Mouse (Mus musculus) midbrain, embryonic 12.5 days (tissue): ENCODE results near the gene Cnot11. TPM values are rescaled to one million over a fixed set of nuclear protein-coding genes. Genes with fewer than 3 reads are reported as not detected.

ENCODE experiments used
- ATAC-seq: fragments of 200-750 bp; cut with Nextera tagmentation; 2 replicates; pipeline ENCODE4 v1.8.0; 2017; ENCODE audit warnings: low read depth, moderate TSS enrichment, moderate library complexity; ENCODE audit not compliant: low FRiP score
- H3K27ac ChIP-seq: fragments of 300-500 bp; sonication (generic); replicated peaks from 2 replicates; pipeline ENCODE4 v1.5.1; 2016; ENCODE audit warnings: mild to moderate bottlenecking
- H3K27me3 ChIP-seq: fragments of 300-500 bp; sonication (generic); 2 replicates; pipeline ENCODE4 v1.6.1; 2016; ENCODE audit warnings: mild to moderate bottlenecking
- H3K36me3 ChIP-seq: fragments of 300-500 bp; sonication (generic); 2 replicates; pipeline ENCODE4 v1.6.1; 2016
- H3K4me1 ChIP-seq: fragments of 300-500 bp; sonication (generic); 2 replicates; pipeline ENCODE4 v1.6.1; 2016
- H3K4me2 ChIP-seq: fragments of 300-500 bp; sonication (generic); replicated peaks from 2 replicates; pipeline ENCODE4 v1.6.1; 2016; ENCODE audit warnings: mild to moderate bottlenecking, moderate library complexity
- H3K4me3 ChIP-seq: fragments of 300-500 bp; sonication (generic); 2 replicates; pipeline ENCODE4 v1.5.1; 2016; ENCODE audit warnings: mild to moderate bottlenecking
- H3K9ac ChIP-seq: fragments of 300-500 bp; sonication (generic); replicated peaks from 2 replicates; pipeline ENCODE4 v1.6.1; 2016; ENCODE audit warnings: mild to moderate bottlenecking, moderate library complexity
- H3K9me3 ChIP-seq: fragments of 300-500 bp; sonication (generic); 2 replicates; pipeline ENCODE4 v1.6.1; 2016; ENCODE audit warnings: mild to moderate bottlenecking
- WGBS: fragments of 180-500 bp; shearing (Covaris S2); methylation state at CpG from one replicate; pipeline ENCODE4 v1.1.7; 2016; 5-methylcytosine and 5-hydroxymethylcytosine counted together
- polyA plus RNA-seq: library from polyadenylated mRNA; unstranded; fragments of >200 nt; fragmentation: Nextera tagmentation; extraction: Ambion mirVana; gene quantifications from 2 replicates; pipeline ENCODE4 v1.2.1, GENCODE M21; 2016

Cnot11 gene
- 24.7 and 28.0 TPM in 2 replicates for polyA plus RNA-seq

DNA sequence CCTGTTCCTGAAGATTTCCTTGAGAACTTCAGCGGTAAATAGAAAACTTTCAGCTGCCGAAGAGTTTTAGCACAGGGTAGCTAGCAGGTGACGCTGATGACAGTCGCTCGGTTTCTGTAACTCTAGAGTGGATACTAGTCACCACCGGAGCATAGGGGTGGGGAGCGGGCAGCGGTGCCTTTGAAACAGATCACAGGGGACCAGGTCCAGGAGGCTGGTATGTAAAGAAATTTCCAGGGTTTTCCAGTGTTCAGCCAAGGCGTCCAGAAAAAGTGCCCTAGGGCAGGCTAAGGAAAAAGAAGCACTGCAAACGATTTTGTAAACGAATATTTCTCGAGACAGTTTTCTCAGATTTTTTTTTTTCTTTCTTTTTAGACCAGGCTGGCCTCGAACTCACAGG is at the start of gene Cnot11:
Gene Cnot11 (plus strand): TSS at position 162 of the 400 bp plus-strand sequence.
- no peak for ATAC-seq
- 40% methylated on average over 13 of the region's 13 CpGs for WGBS
- peaks cover 23% of the 10 kb centered on the region for H3K36me3 ChIP-seq

DNA sequence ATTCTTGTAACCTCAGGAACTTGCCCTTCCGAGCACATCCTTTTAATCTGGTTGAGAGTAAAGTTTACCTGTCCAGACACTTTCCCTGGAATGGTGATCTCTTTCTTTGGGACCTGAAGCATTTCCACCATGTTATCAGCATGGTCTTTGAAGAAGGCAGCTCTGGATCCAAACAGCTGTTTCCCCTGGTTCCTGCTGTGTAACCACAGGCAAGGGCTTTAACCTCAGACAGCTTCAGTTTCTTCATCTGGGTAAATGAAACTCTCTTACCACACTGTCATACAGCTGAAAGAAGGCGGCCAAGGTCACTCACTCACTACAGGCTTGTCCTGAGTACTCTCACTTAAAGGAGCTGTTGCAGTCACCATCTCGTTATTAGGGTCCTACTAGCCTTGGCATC is 47.4 kb upstream of the Cnot11 start:
- no peak overlapping the region for H3K4me3 ChIP-seq
- no peak overlapping the region for H3K9ac ChIP-seq
- H3K27me3 ChIP-seq: no peaks in the 10 kb centered on the region; the same call in 1 of the 2 replicates
- peaks cover 6% of the 10 kb centered on the region for H3K4me1 ChIP-seq
- no peaks in the 10 kb centered on the region for H3K9me3 ChIP-seq
- WGBS: 73% methylated on average over 3 of the region's 3 CpGs
- H3K36me3 ChIP-seq: no peaks in the 10 kb centered on the region
- H3K27ac ChIP-seq: no peak overlapping the region
- H3K4me2 ChIP-seq: no peak overlapping the region
- ATAC-seq: no peak

More for the DNA sequence above, at the start of gene Cnot11:
- peak within 1 kb of the TSS; percentile 94 for H3K27ac ChIP-seq
- H3K4me1 ChIP-seq: peaks cover 12% of the 10 kb centered on the region
- peak within 1 kb of the TSS; percentile 73 for H3K4me3 ChIP-seq
- H3K9me3 ChIP-seq: 0 out of 2 replicates have a peak, but pooled peaks cover under 1% of the 10 kb centered on the region
- no peaks in the 10 kb centered on the region for H3K27me3 ChIP-seq
- peak within 1 kb of the TSS; percentile 88 for H3K9ac ChIP-seq
- H3K4me2 ChIP-seq: peak within 1 kb of the TSS; percentile 80

DNA sequence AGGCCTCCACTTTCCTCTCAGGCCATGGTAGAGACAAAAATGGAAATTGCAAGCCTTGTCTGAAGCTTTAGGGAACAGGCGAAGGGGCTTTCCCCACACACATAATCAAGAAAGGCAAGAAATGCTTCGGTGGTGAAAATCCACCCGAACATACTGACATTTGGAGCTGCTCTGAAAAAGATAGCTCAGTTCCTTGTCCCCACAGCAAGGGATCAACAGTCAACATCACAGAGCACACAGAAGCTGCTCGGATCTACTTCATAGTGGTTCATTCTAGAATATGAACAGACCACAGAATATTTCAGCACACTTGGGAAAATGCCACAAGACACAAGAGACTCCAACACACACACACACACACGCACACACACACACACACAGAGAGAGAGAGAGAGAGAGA is 41.6 kb upstream of the Cnot11 start:
- no peak overlapping the region for H3K27ac ChIP-seq
- ATAC-seq: no peak
- H3K4me1 ChIP-seq: no peaks in the 10 kb centered on the region
- H3K27me3 ChIP-seq: no peaks in the 10 kb centered on the region
- 90% methylated on average over 5 of the region's 5 CpGs for WGBS
- H3K4me3 ChIP-seq: no peak overlapping the region
- H3K9ac ChIP-seq: no peak overlapping the region
- no peak overlapping the region for H3K4me2 ChIP-seq
- no peaks in the 10 kb centered on the region for H3K36me3 ChIP-seq
- no peaks in the 10 kb centered on the region for H3K9me3 ChIP-seq

DNA sequence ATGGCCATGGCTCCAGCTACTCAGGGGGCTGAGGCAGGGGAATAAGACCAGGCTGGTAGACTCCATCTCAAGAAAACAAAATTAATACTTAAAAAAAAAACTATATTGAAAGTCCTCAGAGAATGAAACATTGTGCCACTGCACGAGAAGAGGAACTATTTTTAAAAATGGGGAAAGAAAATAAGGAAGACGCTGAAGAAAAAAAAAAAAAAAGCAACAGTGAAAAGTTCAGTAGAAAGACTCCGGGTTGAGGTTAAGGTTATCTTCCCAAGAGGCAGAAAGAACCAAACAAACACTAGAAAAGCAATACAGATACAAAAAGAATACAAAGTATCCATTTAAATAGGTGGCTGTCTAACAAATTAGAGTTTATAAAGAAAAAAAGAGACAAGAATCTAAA is 41.1 kb upstream of the Cnot11 start:
- H3K4me1 ChIP-seq: no peaks in the 10 kb centered on the region
- no peak for ATAC-seq
- no peak overlapping the region for H3K4me3 ChIP-seq
- H3K9me3 ChIP-seq: no peaks in the 10 kb centered on the region
- H3K27ac ChIP-seq: no peak overlapping the region
- WGBS: 79% methylated on average over 3 of the region's 3 CpGs
- H3K27me3 ChIP-seq: no peaks in the 10 kb centered on the region
- no peak overlapping the region for H3K4me2 ChIP-seq
- H3K9ac ChIP-seq: no peak overlapping the region
- H3K36me3 ChIP-seq: no peaks in the 10 kb centered on the region

DNA sequence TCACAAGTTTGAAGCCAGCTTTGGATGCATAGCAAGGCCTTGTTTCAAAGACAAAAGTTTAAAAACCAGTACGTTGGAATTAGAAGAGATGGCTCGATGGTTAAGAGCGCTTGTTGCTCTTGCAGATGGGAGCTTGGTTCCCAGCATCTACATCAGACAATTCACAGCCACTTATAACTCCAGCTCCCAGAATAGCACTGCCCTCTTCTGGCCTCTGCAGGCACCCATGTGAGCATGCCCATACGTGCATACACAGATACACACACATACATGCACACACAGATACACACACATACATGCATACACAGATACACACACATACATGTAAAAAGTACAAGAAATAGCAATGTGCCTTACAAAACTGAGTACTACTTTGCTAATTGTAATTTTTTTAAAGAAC is 37.8 kb upstream of the Cnot11 start:
- Histone ChIP-seq H3K27ac (no peak overlapping the region), H3K4me1 (no peaks in the 10 kb centered on the region), H3K4me3 (no peak overlapping the region), H3K4me2 (no peak overlapping the region), H3K9me3 (no peaks in the 10 kb centered on the region), H3K9ac (no peak overlapping the region), H3K27me3 (0 out of 2 replicates have a peak, but pooled peaks cover 4% of the 10 kb centered on the region), H3K36me3 (no peaks in the 10 kb centered on the region)
- no peak for ATAC-seq
- WGBS: 92% methylated on average over 4 of the region's 4 CpGs

DNA sequence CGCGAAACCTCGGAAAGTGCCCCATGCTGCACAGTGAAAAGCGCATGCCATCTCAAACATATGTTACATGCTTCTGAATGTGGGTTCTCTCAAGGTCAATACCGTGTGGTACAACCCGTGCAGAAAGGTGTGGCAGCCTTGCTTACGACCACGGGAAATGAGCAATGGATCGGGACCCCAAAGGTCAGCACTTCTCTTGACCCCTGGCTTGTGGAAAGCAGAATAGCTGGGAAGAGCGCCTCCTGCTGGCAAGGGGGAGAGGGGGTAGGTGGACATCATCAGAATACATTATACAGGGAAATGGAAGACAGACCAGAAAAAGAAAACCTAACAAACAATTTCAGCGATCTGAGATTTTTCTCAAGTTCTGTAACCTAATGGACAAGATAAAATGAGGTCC is 37.0 kb upstream of the Cnot11 start:
- Histone ChIP-seq H3K27me3 (0 out of 2 replicates have a peak, but pooled peaks cover 4% of the 10 kb centered on the region), H3K4me2 (no peak overlapping the region), H3K9me3 (no peaks in the 10 kb centered on the region), H3K9ac (no peak overlapping the region), H3K36me3 (no peaks in the 10 kb centered on the region), H3K4me1 (no peaks in the 10 kb centered on the region), H3K27ac (no peak overlapping the region), H3K4me3 (no peak overlapping the region)
- no peak for ATAC-seq
- WGBS: 86% methylated on average over 11 of the region's 11 CpGs

DNA sequence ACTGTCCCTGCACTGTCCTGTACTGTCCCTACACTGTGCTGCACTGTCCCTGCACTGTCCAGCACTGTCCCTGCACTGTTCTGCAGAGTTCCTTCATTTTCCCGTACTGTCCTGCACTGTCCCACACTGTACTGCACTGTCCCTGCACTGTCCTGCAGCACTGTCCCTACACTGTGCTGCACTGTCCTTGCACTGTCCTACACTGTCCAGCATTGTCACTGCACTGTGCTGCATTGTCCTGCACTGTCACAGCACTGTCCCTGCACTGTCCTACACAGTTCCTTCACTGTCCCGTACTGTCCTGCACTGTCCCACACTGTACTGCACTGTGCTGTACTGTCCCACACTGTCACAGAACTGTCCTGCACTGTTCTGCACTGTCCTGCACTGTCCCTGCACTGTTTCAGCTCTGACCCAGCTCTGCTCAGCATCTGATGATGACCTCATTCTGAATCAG is 35.3 kb upstream of the Cnot11 start:
- Histone ChIP-seq H3K9me3 (no peaks in the 10 kb centered on the region), H3K27ac (no peak overlapping the region), H3K4me1 (no peaks in the 10 kb centered on the region), H3K36me3 (no peaks in the 10 kb centered on the region), H3K4me3 (no peak overlapping the region), H3K4me2 (no peak overlapping the region), H3K27me3 (0 out of 2 replicates have a peak, but pooled peaks cover 4% of the 10 kb centered on the region), H3K9ac (no peak overlapping the region)
- ATAC-seq: peak; percentile 23; the same call in 1 of the 2 replicates
- 97% methylated on average over 2 of the region's 2 CpGs for WGBS

DNA sequence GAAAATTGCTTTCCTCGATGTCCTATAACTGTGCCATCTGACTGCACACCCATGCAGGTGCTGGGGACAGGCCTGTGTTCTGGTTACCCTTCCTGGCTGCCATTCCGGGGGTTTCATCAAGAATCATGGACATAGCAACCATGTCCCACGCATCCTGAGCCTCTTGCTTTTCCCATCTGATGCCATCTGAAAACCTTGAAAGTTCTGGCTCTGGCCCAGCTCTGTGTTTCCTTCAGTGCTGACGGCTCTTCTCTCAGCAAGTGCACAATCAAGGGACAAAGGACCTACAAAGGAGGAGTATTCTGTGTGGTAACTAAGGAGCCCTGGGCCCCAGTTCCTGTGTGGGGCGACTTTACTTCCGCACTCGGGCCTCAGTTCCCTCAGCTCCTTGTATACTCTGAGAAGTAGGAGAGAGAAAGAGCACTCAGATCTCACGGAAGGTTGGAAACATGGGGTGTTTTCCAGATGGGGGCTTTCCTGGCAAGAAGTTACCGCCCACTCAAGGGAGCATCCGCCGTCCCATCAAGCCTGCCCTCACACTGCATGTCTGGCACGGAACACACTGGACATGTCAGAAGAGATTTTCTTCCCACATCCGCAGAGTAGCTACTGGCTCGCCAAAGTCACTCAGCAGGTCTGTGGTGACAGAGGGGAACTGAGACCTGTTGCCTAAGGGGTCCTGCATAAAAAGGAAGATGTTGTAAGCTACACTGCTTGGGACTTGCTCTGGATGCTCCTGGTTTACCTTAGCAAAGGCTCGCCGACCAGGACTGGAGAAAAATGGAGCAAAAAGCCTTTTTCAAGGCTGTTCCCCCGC is 31.8 kb upstream of the Cnot11 start:
- Histone ChIP-seq H3K27ac (no peak overlapping the region), H3K9ac (no peak overlapping the region), H3K4me3 (no peak overlapping the region), H3K9me3 (no peaks in the 10 kb centered on the region), H3K27me3 (0 out of 2 replicates have a peak, but pooled peaks cover 4% of the 10 kb centered on the region), H3K36me3 (no peaks in the 10 kb centered on the region), H3K4me2 (no peak overlapping the region), H3K4me1 (no peaks in the 10 kb centered on the region; the same call in 1 of the 2 replicates)
- no peak for ATAC-seq
- 86% methylated on average over 17 of the region's 17 CpGs for WGBS

DNA sequence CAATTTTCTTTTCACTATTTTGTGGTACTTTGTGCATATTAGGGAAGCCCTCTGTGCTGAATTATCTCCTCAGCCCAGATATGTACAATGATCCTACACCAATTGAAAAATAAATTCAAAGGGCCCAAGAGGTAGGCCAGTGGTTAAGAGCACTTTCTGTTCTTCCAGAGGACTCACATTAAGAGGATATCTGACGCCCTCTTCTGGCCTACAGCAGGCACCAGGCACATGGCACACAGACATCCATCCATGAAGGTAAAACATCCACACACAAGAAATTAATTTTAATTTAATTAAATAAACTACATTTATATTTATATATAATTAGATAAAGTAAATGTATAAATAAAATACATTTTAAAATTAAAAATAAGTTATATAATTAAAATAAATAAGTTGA is 30.5 kb upstream of the Cnot11 start:
- no peak overlapping the region for H3K4me2 ChIP-seq
- no peak for ATAC-seq
- no peak overlapping the region for H3K9ac ChIP-seq
- no peaks in the 10 kb centered on the region for H3K36me3 ChIP-seq
- H3K4me3 ChIP-seq: no peak overlapping the region
- no peaks in the 10 kb centered on the region for H3K9me3 ChIP-seq
- WGBS: 21% methylated on average over 1 of the region's 1 CpGs
- H3K27ac ChIP-seq: no peak overlapping the region
- H3K4me1 ChIP-seq: no peaks in the 10 kb centered on the region; the same call in 1 of the 2 replicates
- 0 out of 2 replicates have a peak, but pooled peaks cover 4% of the 10 kb centered on the region for H3K27me3 ChIP-seq

DNA sequence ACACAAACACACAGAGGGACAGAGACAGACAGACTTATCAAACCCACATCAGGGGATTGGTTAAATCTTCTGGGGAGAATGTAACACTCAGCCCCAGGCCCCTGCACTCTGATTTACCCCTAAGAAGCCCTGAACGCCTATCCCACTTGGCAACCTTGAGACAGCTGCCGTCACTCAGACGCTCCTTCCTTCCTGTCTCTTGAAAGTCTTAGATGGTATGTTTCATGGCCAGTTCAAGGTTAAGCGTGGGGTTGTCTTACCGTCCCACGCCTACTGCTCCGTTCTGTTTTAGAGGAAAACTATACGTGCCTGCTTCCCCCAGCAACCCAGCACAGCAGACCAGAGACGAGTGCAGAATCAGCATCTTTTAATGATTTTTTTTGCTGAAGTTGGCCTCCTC is 29.2 kb upstream of the Cnot11 start:
- ATAC-seq: no peak
- no peak overlapping the region for H3K9ac ChIP-seq
- H3K4me2 ChIP-seq: no peak overlapping the region
- no peak overlapping the region for H3K4me3 ChIP-seq
- no peak overlapping the region for H3K27ac ChIP-seq
- WGBS: 83% methylated on average over 9 of the region's 9 CpGs
- H3K27me3 ChIP-seq: no peaks in the 10 kb centered on the region
- H3K36me3 ChIP-seq: no peaks in the 10 kb centered on the region
- H3K4me1 ChIP-seq: no peaks in the 10 kb centered on the region; the same call in 1 of the 2 replicates
- H3K9me3 ChIP-seq: no peaks in the 10 kb centered on the region

DNA sequence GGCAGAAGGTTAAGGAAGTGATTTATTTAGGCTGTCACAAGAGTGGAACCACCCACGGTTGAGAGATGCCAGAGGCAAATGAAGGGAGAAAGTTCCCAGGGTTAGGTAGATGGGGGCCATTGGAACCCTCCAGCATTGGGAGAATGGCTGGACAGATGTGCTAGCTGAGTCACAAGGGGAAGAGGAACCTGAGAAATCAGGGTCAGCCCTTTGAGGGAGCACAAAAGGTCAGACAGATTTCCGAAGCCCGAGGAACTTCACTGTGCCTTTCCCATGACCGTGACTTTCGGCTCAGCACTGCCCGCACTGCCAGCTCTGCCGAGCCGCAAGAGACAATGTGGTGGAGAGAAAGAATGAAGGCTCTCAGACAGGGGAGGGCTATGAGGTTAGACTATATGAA is 23.0 kb upstream of the Cnot11 start:
- no peak overlapping the region for H3K4me3 ChIP-seq
- 88% methylated on average over 8 of the region's 8 CpGs for WGBS
- H3K9ac ChIP-seq: no peak overlapping the region
- no peak overlapping the region for H3K4me2 ChIP-seq
- no peak for ATAC-seq
- no peaks in the 10 kb centered on the region for H3K9me3 ChIP-seq
- no peaks in the 10 kb centered on the region for H3K36me3 ChIP-seq
- H3K27ac ChIP-seq: no peak overlapping the region
- H3K27me3 ChIP-seq: no peaks in the 10 kb centered on the region
- H3K4me1 ChIP-seq: no peaks in the 10 kb centered on the region; the same call in 1 of the 2 replicates

DNA sequence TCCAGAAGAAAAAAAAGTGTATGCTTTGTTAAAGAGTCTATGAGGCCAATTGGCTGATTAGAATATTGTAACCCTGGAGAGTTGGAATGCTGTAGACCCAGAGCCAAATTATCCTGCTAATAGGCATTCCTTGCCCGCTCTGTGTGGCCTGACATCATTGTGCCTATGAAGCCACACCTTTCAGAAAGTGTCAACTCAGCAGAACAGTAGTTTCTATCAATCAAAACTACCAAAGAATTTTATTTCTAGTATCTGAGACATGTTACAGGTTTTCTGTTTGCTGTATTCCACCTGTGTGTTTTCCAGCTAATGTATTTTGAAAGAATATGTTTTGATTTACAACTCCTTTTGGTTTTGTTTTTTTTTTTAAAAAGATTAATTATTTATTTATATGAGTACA is 22.6 kb upstream of the Cnot11 start:
- Histone ChIP-seq H3K27me3 (no peaks in the 10 kb centered on the region), H3K27ac (no peak overlapping the region), H3K9me3 (no peaks in the 10 kb centered on the region), H3K4me3 (no peak overlapping the region), H3K9ac (no peak overlapping the region), H3K36me3 (no peaks in the 10 kb centered on the region), H3K4me2 (no peak overlapping the region), H3K4me1 (no peaks in the 10 kb centered on the region)
- 90% methylated on average over 1 of the region's 1 CpGs for WGBS
- no peak for ATAC-seq
